Mouse (Mus musculus): ENCODE results near the gene Parpbp. TPM values are rescaled to one million over a fixed set of nuclear protein-coding genes. Genes with fewer than 3 reads are reported as not detected.
A peak's percentile ranks its signal among the peaks of the same experiment; 100 is the strongest.

The Parpbp gene
- 1 to 10 TPM; 4.0 to 4.8 TPM for total RNA-seq (2021)

- peak; percentile 90 to 93 for DNase-seq
- intact Hi-C loops (cut with DNase I), result loop anchor here (5.0 to 10.0 kb wide), 2 partner anchors 55 to 292 kb away; partner anchors contain the start of genes Igf1 and Washc3
Observed at GRCm38 (mm10) chr10:88146707-88147477, at the start of gene Parpbp, which contains the start of gene Nup37. Gene Parpbp, minus strand, starts transcription at chr10:88146941. Gene Nup37, plus strand, starts transcription at chr10:88146992.

GRCm38 (mm10) chr10:88167438-88168077 lies 20.8 kb upstream of the Parpbp start:
- DNase-seq, result no peak
- intact Hi-C loops (cut with DNase I), result no loop called here

GRCm38 (mm10) chr10:88166158-88166557 lies 19.4 kb upstream of the Parpbp start:
- DNase-seq, result no peak
- intact Hi-C loops (cut with DNase I), result no loop called here

GRCm38 (mm10) chr10:88162676-88163075 lies 15.9 kb upstream of the Parpbp start:
- intact Hi-C loops (cut with DNase I), result no loop called here
- no peak for DNase-seq

GRCm38 (mm10) chr10:88162096-88162495 lies 15.4 kb upstream of the Parpbp start:
- no peak for DNase-seq
- intact Hi-C loops (cut with DNase I), result no loop called here

GRCm38 (mm10) chr10:88151658-88152057 lies 4.9 kb upstream of the Parpbp start:
- intact Hi-C loops (cut with DNase I), result no loop called here
- no peak for DNase-seq

GRCm38 (mm10) chr10:88150381-88150780 lies 3.6 kb upstream of the Parpbp start:
- intact Hi-C loops (cut with DNase I), result no loop called here
- DNase-seq, result no peak

GRCm38 (mm10) chr10:88146187-88146586 lies 554 bp downstream of the Parpbp start:
- intact Hi-C loops (cut with DNase I), result loop anchor here (5.0 to 10.0 kb wide), 2 partner anchors 56 to 291 kb away; partner anchors contain the start of genes Igf1 and Washc3
- DNase-seq, result no peak

GRCm38 (mm10) chr10:88135630-88136029 lies 11.1 kb downstream of the Parpbp start:
- DNase-seq, result no peak

GRCm38 (mm10) chr10:88119721-88120120 lies 27.0 kb downstream of the Parpbp start:
- DNase-seq, result no peak
- intact Hi-C loops (cut with DNase I), result loop anchor here (1.0 to 10.0 kb wide), 2 partner anchors 265 to 475 kb away; no protein-coding TSS in a partner anchor

More at GRCm38 (mm10) chr10:88135630-88136029, 11.1 kb downstream of the Parpbp start:
- intact Hi-C loops (cut with DNase I), result no loop called here

- intact Hi-C loops (cut with DNase I), result no loop called here
- DNase-seq, result no peak
Observed at GRCm38 (mm10) chr10:88113290-88113689, 33.5 kb downstream of the Parpbp start.

- intact Hi-C loops (cut with DNase I), result no loop called here
- no peak for DNase-seq
Observed at GRCm38 (mm10) chr10:88106169-88106568, 40.6 kb downstream of the Parpbp start.

GRCm38 (mm10) chr10:88090772-88091171 lies 56.0 kb downstream of the Parpbp start, which contains the start of gene Pmch:
Gene Pmch, plus strand, starts transcription at chr10:88091072.
- no peak for DNase-seq
- intact Hi-C loops (cut with DNase I), result no loop called here

- no peak for DNase-seq
- intact Hi-C loops (cut with DNase I), result no loop called here
Observed at GRCm38 (mm10) chr10:88067377-88067776, 79.4 kb downstream of the Parpbp start.

- intact Hi-C loops (cut with DNase I), result loop anchor here (5.0 kb wide), 1 partner anchor 203 kb away; no protein-coding TSS in a partner anchor
Observed at GRCm38 (mm10) chr10:88064872-88065271, 81.9 kb downstream of the Parpbp start.

GRCm38 (mm10) chr10:88063436-88063835 lies 83.3 kb downstream of the Parpbp start:
- intact Hi-C loops (cut with DNase I), result loop anchor here (5.0 kb wide), 1 partner anchor 201 kb away; no protein-coding TSS in a partner anchor
- DNase-seq, result no peak

More at GRCm38 (mm10) chr10:88064872-88065271, 81.9 kb downstream of the Parpbp start:
- no peak for DNase-seq

- intact Hi-C loops (cut with DNase I), result no loop called here
- peak; percentile 38 to 41 for DNase-seq
Observed at GRCm38 (mm10) chr10:88056950-88057649, 89.6 kb downstream of the Parpbp start.

- intact Hi-C loops (cut with DNase I), result no loop called here
- no peak for DNase-seq
Observed at GRCm38 (mm10) chr10:88054233-88054985, 92.3 kb downstream of the Parpbp start.

- intact Hi-C loops (cut with DNase I), result no loop called here
- no peak for DNase-seq
Observed at GRCm38 (mm10) chr10:88046098-88046771, 100.5 kb downstream of the Parpbp start.
